Mouse (Mus musculus): ENCODE results near the gene Kiz.

Gene Kiz

DNA sequence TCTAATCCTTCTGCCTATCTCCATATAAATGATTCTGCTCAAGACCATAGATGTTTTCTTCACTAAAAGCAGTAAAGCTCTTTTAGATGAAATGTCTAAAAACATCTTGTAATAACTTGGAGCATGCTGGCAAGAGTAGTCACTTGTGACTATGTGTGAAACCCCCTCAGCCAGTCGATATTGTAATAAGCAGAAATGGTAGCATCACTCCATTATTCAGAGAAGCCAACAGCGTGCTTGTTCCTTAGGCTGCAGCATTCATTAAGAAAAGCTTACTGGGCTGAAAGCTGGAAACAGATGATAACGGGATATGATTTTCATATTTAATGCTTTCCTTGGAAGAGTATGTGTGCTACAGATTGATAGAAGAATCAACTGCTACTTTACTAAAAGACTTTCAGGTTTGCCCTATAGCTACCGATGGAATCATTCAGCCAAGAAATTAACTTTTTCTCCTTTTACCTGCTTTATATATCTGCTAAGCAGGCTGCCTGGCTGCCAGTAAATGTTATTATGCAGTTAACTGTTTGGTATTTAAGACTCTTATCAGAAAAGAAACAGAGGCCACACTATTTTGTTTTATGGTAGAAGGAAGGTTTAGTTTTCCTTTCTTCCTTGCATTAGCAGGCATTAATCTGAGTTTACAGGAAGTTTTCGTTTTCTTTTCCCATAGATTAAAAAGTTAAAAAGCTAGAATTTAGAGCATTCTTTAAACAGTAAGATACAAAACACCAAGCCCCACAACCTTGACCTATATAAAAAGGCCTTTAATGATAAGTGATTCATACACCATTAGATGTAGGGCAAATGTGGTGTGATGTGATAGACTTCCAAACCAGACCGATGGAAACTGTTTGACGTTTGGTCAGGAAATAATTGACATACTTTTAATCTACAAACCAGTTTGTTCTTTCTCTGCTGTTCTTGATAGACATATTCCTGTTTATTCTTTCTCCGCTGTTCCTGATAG, 15.9 kb downstream of the Kiz start:
- DNase-seq = peak; percentile 14

DNA sequence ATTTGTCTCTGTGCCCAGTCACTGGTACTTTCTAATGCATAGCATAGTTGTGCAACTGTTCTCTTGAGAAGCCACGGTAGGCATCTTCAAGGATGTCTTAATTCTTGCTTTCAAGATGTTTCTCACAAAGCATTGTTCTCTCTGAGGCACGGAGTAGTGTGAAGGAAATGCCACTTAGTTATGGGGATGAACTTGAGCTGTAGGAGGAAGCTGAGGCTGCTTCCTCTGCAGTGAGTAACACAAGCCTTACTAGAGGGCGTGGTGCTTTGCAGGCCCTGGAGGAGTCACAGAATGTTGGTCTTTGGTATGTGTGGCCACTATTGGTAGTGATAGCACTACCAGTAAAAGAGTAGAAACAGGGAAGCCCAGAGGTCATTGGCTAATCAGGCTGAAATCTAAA, 17.0 kb downstream of the Kiz start:
- DNase-seq = peak; percentile 80

DNA sequence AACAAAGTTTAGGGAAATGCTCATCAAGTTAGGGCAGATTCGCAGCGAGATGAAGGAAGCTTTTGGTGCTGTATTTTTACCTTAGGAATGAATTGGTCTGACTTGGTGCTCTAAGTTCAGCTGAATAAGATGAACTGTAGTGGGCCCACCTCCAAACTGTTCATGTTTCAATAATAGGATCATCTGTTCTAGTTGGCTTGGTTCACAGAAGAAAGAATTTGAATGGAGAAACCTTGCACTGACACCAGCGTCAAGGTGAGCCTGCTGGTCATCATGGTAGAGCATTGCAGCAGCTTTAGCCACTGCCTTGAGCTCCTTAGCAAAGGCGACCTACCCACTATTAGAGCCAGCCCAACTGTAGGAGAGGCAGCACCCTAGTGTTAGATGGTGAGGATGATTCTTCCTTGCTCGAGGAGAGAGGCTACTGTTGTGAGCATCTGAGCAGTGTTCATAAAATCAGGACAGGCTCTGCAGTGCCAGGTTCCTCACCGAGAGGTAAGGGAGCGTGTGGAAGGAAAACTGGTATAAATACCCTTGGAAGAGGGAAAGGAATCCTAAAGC, 18.3 kb downstream of the Kiz start:
- peak; percentile 74 for DNase-seq

DNA sequence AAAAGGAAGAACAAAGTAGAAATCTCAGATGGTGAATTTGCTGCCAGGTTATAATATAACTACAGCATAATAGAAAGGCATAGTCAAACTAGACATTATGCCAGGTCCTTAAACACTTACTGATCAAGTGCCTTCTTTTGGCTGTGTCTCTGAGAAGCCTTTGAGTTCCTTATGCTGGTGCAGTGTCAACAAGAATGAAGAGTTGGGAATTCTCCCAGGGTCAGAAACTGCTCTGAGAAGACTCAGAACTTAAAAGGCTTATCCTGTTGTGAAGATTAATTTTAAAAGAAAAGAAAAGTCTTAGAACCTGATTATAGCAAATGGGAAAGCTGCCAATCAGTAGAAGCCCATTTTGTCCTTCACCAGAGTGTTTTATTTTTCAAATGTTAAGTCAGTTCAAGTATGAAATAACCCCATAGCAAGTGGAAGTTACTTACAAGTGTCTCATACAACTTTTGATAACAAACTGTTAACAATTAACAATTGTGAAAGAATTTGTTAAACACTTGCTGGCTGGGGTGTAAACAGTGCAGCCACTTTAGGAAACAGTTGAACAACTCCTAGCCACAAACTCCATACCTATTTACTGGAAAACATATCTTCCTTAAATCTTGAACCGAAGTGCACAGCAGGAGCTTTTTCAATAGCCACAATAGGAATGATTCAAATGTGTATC, 21.9 kb downstream of the Kiz start:
- DNase-seq = no peak

DNA sequence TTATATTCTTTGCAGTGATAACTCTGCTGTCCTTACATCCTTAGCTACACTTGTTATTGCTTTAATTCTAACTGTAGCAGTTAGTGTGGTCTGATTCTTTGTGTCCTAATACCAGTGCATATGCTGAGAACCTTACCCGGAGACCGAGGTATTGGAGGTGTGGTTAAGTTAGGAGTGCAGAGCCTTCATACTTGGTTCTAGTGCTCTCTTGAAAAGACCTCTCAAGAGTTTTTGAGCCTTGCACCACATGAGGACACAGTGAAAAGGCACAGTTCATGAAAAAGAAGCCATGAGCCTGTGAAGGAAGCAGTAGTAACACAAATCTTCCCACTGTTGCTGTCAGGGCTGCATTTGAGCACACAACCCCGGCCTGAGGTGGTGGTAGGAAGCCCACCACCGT, 26.0 kb downstream of the Kiz start:
- no peak for DNase-seq

DNA sequence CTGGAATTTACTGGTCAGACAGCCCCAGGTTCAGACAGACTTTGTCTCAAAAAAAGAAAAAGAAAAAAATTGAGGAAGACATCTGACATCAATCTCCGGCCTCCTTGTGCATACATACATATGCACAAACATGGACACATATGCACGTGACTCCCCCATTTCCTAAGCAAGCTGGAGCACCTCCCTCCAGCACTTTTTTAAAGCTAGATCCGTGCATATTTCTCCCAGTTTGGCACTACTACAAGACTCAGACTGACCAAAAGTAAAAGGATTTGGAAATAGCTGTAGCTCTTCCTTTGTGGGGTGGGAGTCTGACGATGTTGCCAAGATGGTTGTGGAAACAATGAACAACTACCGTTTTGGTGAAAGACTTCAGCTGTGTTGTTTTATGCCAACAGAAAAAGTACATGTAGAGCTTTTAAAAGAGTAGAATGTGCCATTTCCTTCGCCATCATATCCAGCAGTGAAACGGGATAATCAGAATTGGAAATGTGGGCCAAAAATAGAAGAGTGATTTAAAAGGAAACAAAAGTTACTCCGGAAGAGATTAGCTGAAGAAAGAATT, 28.7 kb downstream of the Kiz start:
- no peak for DNase-seq

DNA sequence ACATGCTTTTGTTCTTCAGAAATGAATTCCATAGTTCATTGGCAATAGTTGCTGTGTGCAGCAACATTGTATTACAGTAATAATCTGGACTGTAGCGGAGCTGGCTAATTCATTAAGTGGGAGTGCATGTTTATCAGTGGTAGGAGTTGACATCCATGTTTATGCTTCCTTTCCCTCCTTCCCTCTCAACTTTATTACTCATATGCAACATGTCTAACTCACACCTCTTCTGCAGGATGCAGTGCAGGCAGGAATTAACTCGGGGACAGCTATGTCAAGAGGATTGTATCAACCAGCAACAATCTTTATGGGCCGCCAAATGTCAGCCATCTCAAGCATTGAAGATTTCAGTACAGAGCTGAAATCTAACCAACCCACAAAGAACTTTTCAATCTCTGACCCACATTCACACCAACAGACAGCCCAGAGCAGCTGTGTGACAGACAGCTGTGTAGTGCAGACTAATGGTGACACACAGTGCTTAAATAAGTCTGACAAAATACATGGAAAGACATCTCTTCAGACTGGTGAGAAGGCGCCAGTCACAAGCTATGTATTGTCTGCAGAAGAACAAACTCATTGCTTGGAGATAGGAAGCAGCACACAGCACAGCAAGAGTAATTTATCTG, 33.2 kb downstream of the Kiz start:
- DNase-seq = no peak

DNA sequence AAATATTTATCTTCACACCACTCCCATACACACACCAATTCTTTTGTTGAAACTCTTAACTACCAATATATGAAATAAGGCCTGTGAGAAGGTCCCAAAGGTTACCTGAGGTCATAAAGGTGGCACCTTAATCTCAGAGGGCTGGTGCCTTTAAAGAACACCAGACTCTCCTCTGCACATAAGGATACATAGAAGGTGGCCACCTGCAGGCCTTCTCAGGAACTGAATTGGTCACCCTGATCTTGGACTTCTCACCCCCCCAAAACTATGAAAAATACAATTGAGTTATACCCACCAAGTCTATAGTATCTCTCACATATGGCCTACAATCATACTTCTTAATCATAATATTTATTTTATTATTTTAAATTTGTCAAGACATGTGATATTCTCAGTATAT, 43.3 kb downstream of the Kiz start:
- no peak for DNase-seq

DNA sequence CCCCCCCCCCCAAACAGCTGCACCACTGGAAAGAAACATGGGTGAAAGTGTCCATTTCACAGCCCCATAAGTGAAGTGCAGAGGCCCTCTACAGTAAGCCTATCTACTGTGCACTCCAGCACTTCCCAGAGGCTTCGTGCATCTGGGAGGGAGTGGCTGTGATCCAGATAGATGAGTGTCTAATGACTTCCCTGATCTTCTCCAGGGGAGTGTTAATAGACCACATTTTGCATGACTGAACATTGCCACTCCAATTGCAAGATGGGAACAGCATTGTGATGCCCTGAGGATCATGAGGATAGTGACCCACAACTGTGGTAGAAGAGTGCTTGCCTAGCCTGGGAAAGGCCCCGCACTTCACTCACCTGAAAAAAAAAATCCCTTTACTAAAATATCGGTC, 60.4 kb downstream of the Kiz start:
- DNase-seq = no peak

DNA sequence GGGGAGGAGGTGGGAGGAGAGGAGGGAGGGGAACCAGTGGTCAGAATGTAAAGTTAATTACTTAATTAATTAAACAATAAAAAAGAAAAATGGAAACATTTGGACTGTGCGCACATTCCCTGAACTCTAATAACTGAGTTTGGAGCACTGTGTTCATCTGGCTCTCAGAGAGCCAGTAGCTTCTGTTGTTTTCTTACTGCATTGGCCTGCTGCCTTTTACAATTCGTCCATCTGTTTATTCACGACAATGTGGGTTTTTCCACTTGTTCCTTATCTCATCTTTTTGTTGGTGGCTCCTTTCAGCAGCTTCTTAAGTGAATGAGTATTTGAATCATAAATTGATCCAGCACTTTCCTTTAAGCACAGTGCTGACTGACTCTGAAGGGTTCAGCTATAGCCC, 62.1 kb downstream of the Kiz start:
- DNase-seq = no peak

DNA sequence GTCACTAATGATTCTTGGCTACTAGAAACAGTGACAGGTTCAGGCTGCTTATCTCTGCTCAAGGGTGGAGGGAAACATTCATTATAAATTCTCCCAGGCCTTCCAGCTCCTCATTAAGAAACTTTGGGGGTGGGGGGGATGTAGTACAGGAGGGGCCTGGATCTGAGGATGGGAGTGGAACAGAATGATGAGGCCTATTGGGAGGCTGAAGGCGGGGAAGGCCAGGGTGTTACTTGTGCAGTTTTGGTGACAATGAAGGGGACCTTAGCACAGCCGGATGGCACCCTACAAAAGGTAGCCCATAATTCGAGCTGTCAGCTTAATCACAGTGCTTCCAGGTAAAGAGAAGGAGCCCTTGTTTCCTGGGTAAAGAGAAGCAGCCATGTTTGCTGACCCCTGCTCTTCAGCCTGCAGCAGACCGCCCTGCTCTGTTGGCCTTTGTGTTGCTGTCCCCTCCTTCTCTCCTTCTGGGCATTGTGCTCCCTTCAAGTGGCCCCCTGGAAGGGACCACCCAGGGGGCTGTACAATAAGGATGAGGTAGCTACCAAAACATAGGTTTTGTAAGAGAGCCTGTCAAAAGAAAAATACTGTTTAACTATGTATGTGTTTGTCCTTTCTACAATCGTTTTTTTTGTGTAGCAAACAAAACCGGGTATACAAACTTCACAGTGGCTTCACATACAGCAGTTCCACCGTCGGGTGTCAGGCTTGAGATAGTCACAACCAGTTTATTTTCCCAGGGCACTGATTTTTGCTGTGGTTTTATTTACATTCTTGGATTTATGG, 64.9 kb downstream of the Kiz start:
- DNase-seq = no peak

DNA sequence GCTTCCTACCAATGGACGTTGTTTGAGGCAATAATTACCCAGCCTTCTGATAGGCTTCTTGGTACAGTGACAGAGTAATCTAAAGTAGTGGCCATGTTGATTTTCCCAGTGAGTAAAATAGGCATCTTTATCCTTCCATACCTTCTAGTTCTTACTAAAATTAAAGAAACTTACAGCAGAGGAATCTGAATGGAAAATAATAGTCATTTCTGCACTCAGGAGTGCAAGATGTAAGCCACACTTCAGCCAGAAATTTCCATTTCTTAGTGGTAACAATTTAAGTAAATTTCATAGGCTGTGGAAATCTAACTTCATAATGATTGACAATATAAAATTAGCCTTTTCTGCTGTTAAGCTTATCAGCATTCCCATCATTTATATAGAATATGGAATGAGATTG, 69.6 kb downstream of the Kiz start:
- no peak for DNase-seq

DNA sequence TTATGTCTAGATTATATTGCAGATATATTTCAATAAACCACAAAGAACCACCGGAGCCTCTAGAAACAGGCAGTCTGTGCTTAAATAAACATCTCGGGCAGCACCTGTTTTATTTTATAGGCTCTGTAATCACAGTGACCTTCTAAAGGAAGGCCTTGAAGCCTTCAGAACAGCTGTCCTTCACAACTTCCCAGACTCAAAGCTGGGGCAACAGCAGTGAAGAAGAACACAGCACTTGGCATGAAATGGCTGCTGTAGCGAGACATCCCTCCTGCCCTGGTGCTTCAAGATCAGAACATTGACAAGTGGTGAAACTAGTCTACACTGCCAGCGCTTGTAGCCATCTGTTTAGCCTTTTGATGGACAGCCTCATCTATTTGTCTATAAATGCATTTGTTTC, 70.2 kb downstream of the Kiz start:
- no peak for DNase-seq

DNA sequence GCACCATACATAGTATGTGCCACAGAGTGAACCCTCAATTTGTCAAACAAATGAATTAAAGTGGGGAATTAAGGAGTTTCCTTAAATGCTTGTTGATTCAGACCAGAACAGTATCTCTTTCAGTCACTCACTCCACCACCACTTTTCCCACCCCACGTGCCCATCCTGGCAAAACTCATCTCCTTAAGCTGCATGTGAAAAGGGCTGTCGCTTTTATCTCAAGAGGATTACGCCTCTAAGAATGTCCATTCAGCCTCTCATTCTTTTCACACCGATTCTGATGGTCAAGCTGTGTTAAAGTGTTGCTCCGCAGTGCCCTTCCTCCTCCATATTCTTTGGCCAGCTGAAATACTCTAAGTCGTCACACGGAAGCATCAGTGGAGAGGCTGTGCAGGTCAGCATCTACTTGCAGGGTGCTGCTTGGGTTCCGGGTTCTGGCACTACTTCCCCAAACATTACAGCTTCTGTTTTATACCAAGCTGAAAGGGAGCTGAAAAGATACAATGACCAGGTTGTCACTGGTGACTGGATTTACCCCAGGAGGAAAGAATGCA, 92.6 kb downstream of the Kiz start:
- DNase-seq = no peak

DNA sequence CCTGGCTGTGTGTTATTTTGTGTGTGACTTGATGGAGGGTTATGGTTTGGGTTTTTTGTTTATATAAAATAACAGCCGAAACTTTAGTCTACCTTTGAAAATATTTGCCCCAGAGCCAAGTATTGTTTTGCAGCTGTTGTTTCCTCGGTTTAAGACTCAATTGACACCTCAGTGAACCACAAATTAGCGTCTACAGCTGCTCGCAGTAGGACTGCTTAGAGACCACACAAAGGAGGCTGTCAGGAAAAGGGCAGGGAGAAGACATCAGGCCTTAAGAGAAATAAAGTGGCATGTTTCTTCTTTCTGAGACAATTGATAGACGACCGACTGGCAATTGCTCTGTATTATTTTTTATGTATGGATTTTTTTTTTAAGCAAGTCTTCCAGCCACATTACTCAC, 100.7 kb downstream of the Kiz start:
- no peak for DNase-seq

DNA sequence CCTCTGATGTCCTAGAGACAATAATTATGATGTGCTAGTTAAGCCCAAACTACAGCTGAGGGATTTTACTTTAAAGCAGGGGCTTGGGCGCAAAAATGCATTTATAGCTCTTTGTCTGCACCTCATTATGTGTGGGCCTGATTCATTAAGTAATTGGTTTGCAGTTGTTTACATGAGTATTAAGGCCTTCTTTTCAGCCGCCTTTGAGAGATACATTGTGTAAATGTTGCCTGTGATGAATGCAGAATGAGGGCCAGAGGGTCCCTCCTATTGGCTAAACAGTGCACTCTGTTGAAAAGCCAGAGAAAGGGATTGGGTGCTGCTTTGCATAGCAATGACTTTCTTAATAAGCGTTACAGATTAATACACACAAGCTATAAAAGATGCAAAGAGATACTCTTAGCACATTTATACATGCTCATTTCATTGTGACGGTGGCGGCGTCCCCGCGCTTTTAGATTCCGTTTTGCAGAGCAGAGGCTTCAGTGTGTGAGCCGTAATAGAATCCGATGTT, 102.8 kb downstream of the Kiz start:
- peak; percentile 41 for DNase-seq

DNA sequence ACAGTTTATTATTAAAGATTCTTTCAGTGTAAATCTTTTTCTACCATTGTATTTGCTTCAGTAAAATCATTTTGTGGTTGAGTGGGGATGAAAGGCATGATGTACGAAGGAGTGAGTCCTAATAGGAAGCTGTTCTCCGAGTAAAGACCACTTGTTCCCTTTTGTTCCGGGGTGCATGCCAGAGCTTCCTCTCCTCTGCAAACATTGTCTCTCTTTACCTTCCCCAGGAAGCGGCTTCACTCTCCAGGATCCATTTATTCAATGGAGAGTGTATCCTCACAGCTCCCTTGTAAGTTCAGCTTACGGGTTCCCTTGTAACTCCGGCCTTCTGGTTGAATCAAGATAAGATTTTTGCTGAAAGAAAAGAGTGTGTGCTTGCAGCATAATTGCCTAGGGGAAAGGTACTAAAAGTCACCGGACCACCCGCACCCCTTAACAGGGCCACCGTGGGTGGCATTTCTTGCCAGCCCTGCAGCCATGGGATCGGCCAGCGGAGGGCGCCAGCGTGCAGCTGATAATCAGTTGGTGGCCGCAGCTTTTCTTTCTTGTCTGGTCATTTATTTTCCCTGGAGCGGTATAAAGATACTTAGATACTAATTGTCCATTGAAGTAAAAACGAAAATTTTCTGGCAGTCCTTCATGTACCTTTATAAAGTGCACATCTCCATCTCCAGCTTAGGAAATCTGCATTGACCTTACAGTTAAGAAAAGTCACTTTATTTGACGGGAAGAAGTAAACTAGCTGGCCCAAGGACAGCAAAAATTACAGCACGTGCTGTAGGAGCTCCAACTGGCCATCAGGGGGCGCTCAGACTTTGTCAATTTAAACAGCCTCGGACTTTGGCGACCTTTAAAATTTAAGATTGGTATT, 103.5 kb downstream of the Kiz start:
- peak; percentile 95 for DNase-seq

DNA sequence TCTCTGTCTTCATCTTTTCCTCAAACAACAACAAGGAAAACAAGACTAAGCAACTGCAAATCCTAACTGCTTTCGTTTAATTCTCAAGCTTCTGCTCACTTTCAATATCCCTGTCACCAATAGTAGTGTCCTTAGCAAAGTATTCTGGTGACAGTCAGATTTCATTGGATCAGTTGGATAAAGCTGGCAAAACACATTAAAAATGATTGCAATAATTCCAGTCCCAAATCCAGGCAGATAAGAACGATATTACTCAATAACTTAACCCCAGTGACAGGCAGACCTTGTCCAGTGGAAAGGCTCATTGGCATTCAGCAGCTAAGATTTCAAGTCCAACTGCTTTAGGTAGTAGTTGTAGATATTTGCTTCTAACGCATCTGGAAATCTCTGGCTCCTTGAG, 119.4 kb downstream of the Kiz start:
- peak; percentile 43 for DNase-seq

DNA sequence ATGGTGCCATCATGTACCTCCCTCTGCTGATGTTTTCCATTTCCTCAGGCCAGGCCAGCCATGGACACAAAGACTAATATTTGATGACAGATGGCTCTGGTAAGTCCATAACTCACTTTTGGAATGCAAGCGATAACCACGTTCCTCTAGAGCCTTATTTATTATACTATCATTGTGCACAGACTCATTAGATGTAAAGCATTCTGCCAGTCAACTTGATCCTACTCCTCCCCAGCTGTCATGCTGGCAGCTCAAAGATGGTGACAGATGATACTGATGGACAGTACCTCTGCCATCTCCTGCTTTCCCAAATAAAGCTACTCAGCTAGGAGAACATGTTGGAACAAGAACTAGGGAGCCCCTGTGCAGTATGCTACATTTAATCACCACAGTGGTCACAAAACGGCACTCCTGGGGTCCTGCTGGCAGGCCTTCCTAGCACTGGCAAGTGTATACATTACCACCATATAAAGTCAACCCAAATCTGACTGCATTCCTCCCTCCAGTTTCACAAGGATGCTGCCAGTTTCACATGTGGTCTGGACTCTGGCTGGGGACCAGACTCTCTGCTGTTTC, 119.9 kb downstream of the Kiz start:
- peak; percentile 72 for DNase-seq

DNA sequence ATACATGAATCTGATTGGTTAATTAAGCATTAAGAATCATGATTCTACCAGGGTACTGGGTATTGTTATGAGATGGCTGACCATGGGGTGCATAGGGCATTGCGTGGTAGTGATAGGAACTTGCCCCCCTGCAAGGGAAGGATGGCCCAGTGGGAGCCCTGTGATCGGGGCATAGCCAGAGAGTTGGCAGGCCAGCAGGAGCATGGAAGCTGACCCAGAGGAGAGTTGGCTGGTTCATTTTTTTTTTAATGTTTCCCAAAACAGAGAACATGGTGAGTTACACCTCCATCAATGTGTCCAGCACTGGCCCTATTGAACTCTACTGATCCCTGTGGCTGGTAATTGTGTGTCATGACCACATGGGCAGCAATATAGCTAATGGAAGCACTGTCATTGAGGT, 127.1 kb downstream of the Kiz start:
- peak; percentile 82 for DNase-seq
